Mouse (Mus musculus) MEL (cell line): Measurements from ENCODE around the gene Nt5c2.

Experiments
- CTCF ChIP-seq, 3 experiments: IDR thresholded peaks in 2 of 3; conservative IDR thresholded peaks in 1 of 3; 2 replicates each; pipeline ENCODE4 v1.5.1; 2011 to 2012; ENCODE audit warnings: low read length in 3 of 3, low read depth in 2 of 3, mild to moderate bottlenecking in 2 of 3, improper control_type of control experiment in 1 of 3, inconsistent platforms in 1 of 3, mixed read lengths in 1 of 3, moderate library complexity in 1 of 3; ENCODE audit not compliant: control insufficient read depth in 1 of 3, insufficient read depth in 1 of 3, poor library complexity in 1 of 3, severe bottlenecking in 1 of 3
- MAZ ChIP-seq: IDR thresholded peaks from 2 replicates; pipeline ENCODE4 v1.6.1; 2012; ENCODE audit warnings: low read depth, mild to moderate bottlenecking, inconsistent platforms, low read length, improper control_type of control experiment
- MXI1 ChIP-seq: IDR thresholded peaks from 2 replicates; pipeline ENCODE4 v1.6.1; 2011; ENCODE audit warnings: mild to moderate bottlenecking, low read depth, low read length, improper control_type of control experiment
- RAD21 ChIP-seq: IDR thresholded peaks from 2 replicates; pipeline ENCODE4 v1.6.1; 2011; ENCODE audit warnings: mild to moderate bottlenecking, low read depth, low read length, improper control_type of control experiment

DNA sequence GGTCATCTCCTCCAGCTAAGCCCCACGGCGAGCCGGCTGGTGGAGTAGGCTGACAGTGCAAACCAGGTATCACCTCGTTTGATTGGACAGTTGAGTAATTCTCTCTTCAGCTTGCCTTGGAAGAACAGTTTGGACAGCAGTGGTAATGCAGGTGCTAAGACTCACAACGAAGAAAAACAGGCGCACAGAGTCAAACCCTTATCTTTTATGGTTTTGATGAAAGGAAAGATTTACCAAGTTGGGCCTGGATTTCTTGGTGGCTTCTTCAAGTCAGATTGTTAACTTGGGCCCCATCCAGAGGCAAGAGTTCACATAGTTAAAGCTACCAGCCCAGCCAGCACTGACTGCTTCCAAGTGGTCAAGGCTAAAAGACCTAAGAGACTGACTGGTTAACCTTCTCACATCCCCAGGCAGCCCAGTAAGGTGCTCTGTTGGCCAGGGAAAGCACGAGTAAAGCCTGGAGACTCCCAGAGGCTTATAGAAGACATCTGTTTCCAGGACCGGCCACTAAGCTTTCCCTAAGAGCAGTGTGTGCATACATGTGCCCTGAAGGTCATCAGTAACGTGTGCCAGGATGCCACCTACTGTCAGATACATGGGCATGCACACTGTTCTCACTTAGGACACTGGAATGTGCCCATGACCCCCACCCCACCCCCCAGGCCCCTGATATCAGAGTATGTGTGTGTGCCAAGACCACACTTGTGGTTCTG lies 157.5 kb downstream of the Nt5c2 start:
- peak; percentile 15 to 61 (median 55); a peak in 5 of 6 replicates for TF ChIP-seq CTCF (IDR thresholded peaks at IDR 0.05 in 2 of 3, conservative IDR thresholded peaks at IDR 0.05 in 1 of 3; ENCODE audit: control insufficient read depth in 1 of 3, insufficient read depth in 1 of 3, low read depth in 2 of 3, low read length in 3 of 3, poor library complexity in 1 of 3, severe bottlenecking in 1 of 3)
- peak; percentile 63 for TF ChIP-seq RAD21
- TF ChIP-seq MAZ, result no peak
- no peak for TF ChIP-seq MXI1
